Mouse (Mus musculus): ENCODE results near the gene Dlx4.

Dlx4 gene

GRCm38 (mm10) chr11:95149462-95150268, 3.6 kb upstream of the Dlx4 start:
- no peak for TF ChIP-seq GATA4 (IDR thresholded peaks at IDR 0.05; ENCODE audit: insufficient replicate concordance, low read length)

GRCm38 (mm10) chr11:95148754-95149153, 2.7 kb upstream of the Dlx4 start:
- no peak for TF ChIP-seq GATA4 (IDR thresholded peaks at IDR 0.05; ENCODE audit: insufficient replicate concordance, low read length)

GRCm38 (mm10) chr11:95144946-95145483, 1.0 kb downstream of the Dlx4 start:
- no peak for TF ChIP-seq GATA4 (IDR thresholded peaks at IDR 0.05; ENCODE audit: insufficient replicate concordance, low read length)

DNA sequence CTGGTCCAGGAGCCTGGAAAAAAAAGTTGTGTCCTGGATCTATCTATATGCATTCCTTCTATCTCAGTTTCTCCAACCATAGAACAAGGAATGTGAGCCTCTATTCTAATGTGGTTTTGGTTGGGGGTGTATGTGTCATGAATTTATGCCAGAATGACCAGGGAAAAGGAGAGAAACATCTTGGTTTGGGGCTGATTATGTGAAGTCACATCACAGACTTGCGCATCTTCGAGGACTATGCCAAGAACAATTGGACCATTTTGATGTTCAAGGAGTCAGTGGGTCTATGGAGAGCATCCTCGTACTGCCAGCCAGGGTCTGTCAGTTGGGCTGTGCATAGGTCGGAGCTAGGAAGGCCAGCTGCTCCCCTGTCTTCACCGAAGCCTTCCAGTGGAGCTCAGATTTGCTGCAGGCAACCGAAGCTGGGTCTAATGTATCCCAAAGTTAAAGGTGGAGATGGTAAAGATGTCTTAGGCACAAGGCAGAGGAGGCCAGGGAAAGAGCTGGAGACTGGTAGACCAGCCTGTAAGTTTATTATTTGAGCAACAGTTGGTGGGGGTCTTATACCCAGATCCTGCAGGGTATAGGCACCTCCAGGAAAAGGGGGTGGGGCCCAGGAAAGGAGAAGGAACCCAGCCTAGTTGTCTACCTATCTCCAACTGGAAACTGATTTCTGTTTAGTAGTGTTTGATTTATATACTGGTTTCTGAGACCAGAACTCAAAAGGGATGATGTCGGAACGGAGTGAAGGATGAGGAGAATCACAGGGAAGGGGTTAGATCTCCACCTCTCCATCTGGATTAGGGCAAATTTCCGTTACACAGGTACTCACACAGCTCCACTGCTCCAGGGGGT, 1.7 kb downstream of the Dlx4 start:
- no peak for TF ChIP-seq GATA4 (IDR thresholded peaks at IDR 0.05; ENCODE audit: insufficient replicate concordance, low read length)

GRCm38 (mm10) chr11:95143663-95144062, 2.4 kb downstream of the Dlx4 start:
- no peak for TF ChIP-seq GATA4 (IDR thresholded peaks at IDR 0.05; ENCODE audit: insufficient replicate concordance, low read length)

DNA sequence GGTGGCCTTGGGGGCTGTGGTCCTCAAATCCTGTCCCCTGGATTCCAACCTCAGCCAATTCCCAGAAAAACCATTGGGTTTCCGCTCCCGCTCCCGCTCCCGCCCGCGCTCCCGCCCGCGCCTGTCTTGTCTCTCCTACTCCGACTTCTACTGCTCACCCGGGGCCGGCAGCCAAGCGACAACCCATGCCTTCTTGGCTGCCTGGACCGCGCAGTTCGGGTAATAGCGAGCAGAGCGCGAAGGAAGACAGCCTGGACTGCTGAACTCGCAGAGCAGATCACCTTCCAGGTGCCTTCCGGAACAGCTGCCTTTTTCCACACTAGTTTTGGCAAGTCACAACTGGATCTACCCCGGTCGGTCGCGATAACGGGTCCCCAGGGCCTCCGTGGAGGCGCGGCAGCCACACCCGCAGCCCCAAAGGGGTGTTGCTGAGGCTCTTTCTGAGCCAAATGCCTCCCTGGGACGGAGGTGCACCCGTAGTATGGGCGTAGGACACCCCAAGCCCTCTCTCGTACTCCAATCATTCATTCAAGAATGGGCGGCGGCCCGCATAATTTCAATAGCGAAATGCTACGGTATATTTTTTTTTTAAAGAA, 3.0 kb downstream of the Dlx4 start:
- no peak for TF ChIP-seq GATA4 (IDR thresholded peaks at IDR 0.05; ENCODE audit: insufficient replicate concordance, low read length)

DNA sequence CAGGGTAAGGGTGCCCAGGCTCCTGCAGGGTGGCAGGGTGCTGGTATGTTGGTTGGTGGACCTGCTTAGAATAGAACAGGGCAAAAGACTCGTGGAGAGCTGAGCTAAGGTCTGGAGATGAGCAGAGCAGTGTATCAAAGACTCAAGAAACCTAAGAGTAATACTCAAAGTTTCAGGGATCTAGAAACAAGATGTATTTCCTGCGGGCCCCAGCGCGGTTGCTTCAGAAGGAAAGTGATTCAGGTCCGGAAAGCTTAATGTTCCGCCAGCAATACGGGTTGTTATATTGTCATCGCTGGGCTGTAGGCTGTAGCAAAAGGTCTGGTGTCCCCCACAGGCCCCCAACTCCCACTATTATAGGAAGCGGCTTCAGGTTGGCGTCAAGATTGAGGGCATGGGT, 3.8 kb downstream of the Dlx4 start:
- no peak for TF ChIP-seq GATA4 (IDR thresholded peaks at IDR 0.05; ENCODE audit: insufficient replicate concordance, low read length)

GRCm38 (mm10) chr11:95139871-95140270, 6.2 kb downstream of the Dlx4 start:
- no peak for TF ChIP-seq GATA4 (IDR thresholded peaks at IDR 0.05; ENCODE audit: insufficient replicate concordance, low read length)

GRCm38 (mm10) chr11:95137281-95137680, 8.8 kb downstream of the Dlx4 start:
- no peak for TF ChIP-seq GATA4 (IDR thresholded peaks at IDR 0.05; ENCODE audit: insufficient replicate concordance, low read length)

GRCm38 (mm10) chr11:95133321-95133720, 12.7 kb downstream of the Dlx4 start:
- no peak for TF ChIP-seq GATA4 (IDR thresholded peaks at IDR 0.05; ENCODE audit: insufficient replicate concordance, low read length)

GRCm38 (mm10) chr11:95130668-95131252, 15.3 kb downstream of the Dlx4 start:
- no peak for TF ChIP-seq GATA4 (IDR thresholded peaks at IDR 0.05; ENCODE audit: insufficient replicate concordance, low read length)

- no peak for TF ChIP-seq GATA4 (IDR thresholded peaks at IDR 0.05; ENCODE audit: insufficient replicate concordance, low read length)
Observed at GRCm38 (mm10) chr11:95128359-95128758, 17.7 kb downstream of the Dlx4 start.

DNA sequence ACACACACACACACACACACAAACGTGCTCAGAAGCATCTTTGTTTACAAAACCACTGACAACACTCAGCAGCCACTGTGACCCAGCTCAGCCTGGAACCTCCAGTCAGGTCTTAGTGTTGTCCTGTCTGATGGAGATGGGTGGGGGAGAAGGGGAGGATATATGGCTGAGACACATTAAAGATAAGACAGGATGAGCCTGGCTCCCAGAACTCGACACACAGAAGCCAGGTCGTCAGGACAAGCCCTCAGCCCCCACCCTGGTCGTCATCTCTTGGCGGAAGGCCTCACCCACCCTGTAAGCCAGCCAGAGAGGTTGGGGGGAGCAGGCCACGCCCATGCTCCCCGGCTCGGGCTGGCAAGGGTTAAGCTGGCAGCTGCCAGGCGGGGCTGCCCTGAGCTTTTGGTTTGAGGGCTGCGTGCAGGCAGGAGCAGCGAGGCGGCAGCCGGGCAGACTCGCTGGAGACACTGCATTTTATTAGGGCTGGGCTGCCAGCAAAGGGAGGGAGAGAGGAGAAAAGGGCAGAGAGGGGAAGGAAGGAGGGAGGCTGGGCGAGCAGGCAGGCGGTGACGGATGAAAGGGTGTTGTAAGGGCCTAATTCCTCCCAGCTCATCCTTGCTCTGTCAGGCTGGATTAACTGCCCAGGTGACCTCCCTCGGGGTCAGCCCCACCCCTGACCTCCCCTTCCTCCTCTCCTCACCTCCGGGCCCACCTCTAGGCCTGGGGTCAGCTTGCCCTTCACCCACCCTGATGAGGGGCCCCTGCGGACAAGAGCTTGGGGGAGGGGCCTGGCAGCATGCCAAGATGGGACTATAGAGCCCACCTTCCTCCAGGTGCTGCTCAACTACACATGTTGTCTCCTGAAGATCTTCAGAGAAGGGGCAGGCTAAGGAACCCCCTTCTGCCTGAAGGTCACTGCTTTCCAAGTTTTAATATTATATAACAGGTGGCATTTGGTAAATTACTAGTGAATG, 19.5 kb downstream of the Dlx4 start:
- TF ChIP-seq GATA4 (IDR thresholded peaks at IDR 0.05; ENCODE audit: insufficient replicate concordance, low read length) = no peak

DNA sequence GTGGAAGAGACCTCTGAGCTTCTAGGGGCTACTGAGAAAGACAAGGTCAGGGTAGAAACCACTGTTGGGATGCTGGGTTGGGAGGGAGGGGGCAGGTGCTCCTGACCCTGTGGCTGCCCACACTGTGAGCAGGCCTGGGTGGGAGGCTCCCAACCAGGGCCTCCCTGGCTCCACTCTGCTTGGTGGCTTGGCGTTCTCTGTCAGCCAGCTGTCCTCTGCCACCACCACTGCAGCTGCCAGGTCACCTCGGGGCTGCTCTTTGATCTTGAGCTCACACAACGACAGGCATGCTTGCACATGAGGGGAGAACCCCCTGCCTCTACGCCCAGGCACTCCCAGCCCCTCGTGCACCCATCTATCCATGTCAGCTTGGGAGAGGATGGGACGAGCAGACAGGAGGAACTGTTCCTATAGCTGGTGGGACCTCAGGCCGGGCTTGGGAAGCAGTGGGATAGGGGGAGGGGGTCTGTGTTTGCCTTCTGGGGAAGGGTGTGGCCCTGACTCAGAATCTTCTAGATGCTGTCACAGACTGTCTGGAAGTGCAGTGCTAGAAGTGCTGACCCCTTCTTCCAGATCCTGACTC, 20.6 kb downstream of the Dlx4 start:
- TF ChIP-seq GATA4 (IDR thresholded peaks at IDR 0.05; ENCODE audit: insufficient replicate concordance, low read length) = no peak
